Mouse (Mus musculus) bone marrow, adult 2 months (tissue): ENCODE measurements around the gene Wdtc1.

Source experiments
- CTCF ChIP-seq: fragments of 200-500 bp; IDR thresholded peaks from 2 replicates; pipeline ENCODE4 v1.5.1; 2011; ENCODE audit warnings: low read length, control low read depth; ENCODE audit not compliant: control insufficient read depth, insufficient read depth
- POLR2A ChIP-seq: fragments of 200-500 bp; IDR thresholded peaks from 2 replicates; pipeline ENCODE4 v1.6.1; 2011; ENCODE audit warnings: low read depth, mild to moderate bottlenecking, control low read depth, low read length, borderline replicate concordance; ENCODE audit not compliant: control insufficient read depth

GRCm38 (mm10) chr4:133402011-133402410, 48.7 kb upstream of the Wdtc1 start:
- TF ChIP-seq POLR2A, result no peak; the same call in 1 of the 2 replicates
- TF ChIP-seq CTCF, result no peak
